Mouse (Mus musculus): ENCODE data around the gene Sox13. TPM values are rescaled to one million over a fixed set of nuclear protein-coding genes. Genes with fewer than 3 reads are reported as not detected.
A peak's percentile ranks its signal among the peaks of the same experiment; 100 is the strongest.

Sox13 gene
- polyA plus RNA-seq, 1 experiment from 2014 or later: 4.4 TPM

GRCm38 (mm10) chr1:133434018-133434755, 10.0 kb upstream of the Sox13 start:
- Histone ChIP-seq H3K9ac (replicated peaks; ENCODE audit: low read depth, low read length) (0 out of 2 replicates have a peak overlapping the region, but pooled peaks have one; percentile 23), H3K27me3 (replicated peaks; ENCODE audit: control insufficient read depth, insufficient read depth, low read length) (no peaks in the 10 kb centered on the region), H3K4me1 (replicated peaks; ENCODE audit: control insufficient read depth, insufficient read depth, low read length) (peaks cover 18% of the 10 kb centered on the region), H3K36me3 (ENCODE audit: control insufficient read depth, insufficient read depth) (no peaks in the 10 kb centered on the region), H3K4me2 (ENCODE audit: low read length) (peak overlapping the region; percentile 45), H3K4me3 (replicated peaks; ENCODE audit: low read length) (peak overlapping the region; percentile 16), H3K27ac (ENCODE audit: low read length) (no peak overlapping the region), H3K9me3 (ENCODE audit: control insufficient read depth, low read length) (0 out of 2 replicates have a peak, but pooled peaks cover 8% of the 10 kb centered on the region)
- 3% methylated on average over 11 of the region's 12 CpGs for whole genome bisulfite sequencing
- ATAC-seq: peak; percentile 83

GRCm38 (mm10) chr1:133432566-133432965, 8.4 kb upstream of the Sox13 start:
- no peak overlapping the region for H3K4me3 ChIP-seq (replicated peaks; ENCODE audit: low read length)
- H3K9me3 ChIP-seq (ENCODE audit: control insufficient read depth, low read length): 0 out of 2 replicates have a peak, but pooled peaks cover 8% of the 10 kb centered on the region
- H3K9ac ChIP-seq (replicated peaks; ENCODE audit: low read depth, low read length): no peak overlapping the region
- peaks cover 13% of the 10 kb centered on the region for H3K4me1 ChIP-seq (replicated peaks; ENCODE audit: control insufficient read depth, insufficient read depth, low read length)
- no peaks in the 10 kb centered on the region for H3K36me3 ChIP-seq (ENCODE audit: control insufficient read depth, insufficient read depth)
- no peaks in the 10 kb centered on the region for H3K27me3 ChIP-seq (replicated peaks; ENCODE audit: control insufficient read depth, insufficient read depth, low read length)
- WGBS: 30% methylated on average over 2 of the region's 2 CpGs
- H3K4me2 ChIP-seq (ENCODE audit: low read length): no peak overlapping the region
- no peak for ATAC-seq
- no peak overlapping the region for H3K27ac ChIP-seq (ENCODE audit: low read length)

GRCm38 (mm10) chr1:133431133-133431532, 7.0 kb upstream of the Sox13 start:
- H3K4me3 ChIP-seq (replicated peaks; ENCODE audit: low read length): no peak overlapping the region
- WGBS: 100% methylated on average over 2 of the region's 2 CpGs
- H3K27ac ChIP-seq (ENCODE audit: low read length): no peak overlapping the region

GRCm38 (mm10) chr1:133424547-133425140, 467 bp upstream of the Sox13 start:
- Histone ChIP-seq H3K9ac (replicated peaks; ENCODE audit: low read depth, low read length) (no peak overlapping the region), H3K4me1 (replicated peaks; ENCODE audit: control insufficient read depth, insufficient read depth, low read length) (peaks cover 11% of the 10 kb centered on the region), H3K36me3 (ENCODE audit: control insufficient read depth, insufficient read depth) (no peaks in the 10 kb centered on the region), H3K27me3 (replicated peaks; ENCODE audit: control insufficient read depth, insufficient read depth, low read length) (peaks cover 4% of the 10 kb centered on the region; the same call in 1 of the 2 replicates), H3K27ac (ENCODE audit: low read length) (no peak overlapping the region), H3K9me3 (ENCODE audit: control insufficient read depth, low read length) (0 out of 2 replicates have a peak, but pooled peaks cover 4% of the 10 kb centered on the region), H3K4me3 (replicated peaks; ENCODE audit: low read length) (no peak overlapping the region), H3K4me2 (ENCODE audit: low read length) (no peak overlapping the region; the same call in 1 of the 2 replicates)
- no peak for ATAC-seq
- 60% methylated on average over 4 of the region's 4 CpGs for WGBS

More at GRCm38 (mm10) chr1:133431133-133431532, 7.0 kb upstream of the Sox13 start:
- H3K27me3 ChIP-seq (replicated peaks; ENCODE audit: control insufficient read depth, insufficient read depth, low read length): no peaks in the 10 kb centered on the region
- H3K4me1 ChIP-seq (replicated peaks; ENCODE audit: control insufficient read depth, insufficient read depth, low read length): peaks cover 13% of the 10 kb centered on the region
- no peak for ATAC-seq
- no peak overlapping the region for H3K9ac ChIP-seq (replicated peaks; ENCODE audit: low read depth, low read length)
- 0 out of 2 replicates have a peak, but pooled peaks cover 8% of the 10 kb centered on the region for H3K9me3 ChIP-seq (ENCODE audit: control insufficient read depth, low read length)
- H3K36me3 ChIP-seq (ENCODE audit: control insufficient read depth, insufficient read depth): no peaks in the 10 kb centered on the region
- H3K4me2 ChIP-seq (ENCODE audit: low read length): no peak overlapping the region

GRCm38 (mm10) chr1:133423166-133423542, 1.0 kb downstream of the Sox13 start:
- H3K9ac ChIP-seq (replicated peaks; ENCODE audit: low read depth, low read length): peak overlapping the region; percentile 75
- no peak overlapping the region for H3K27ac ChIP-seq (ENCODE audit: low read length)
- no peaks in the 10 kb centered on the region for H3K36me3 ChIP-seq (ENCODE audit: control insufficient read depth, insufficient read depth)
- H3K4me3 ChIP-seq (replicated peaks; ENCODE audit: low read length): peak overlapping the region; percentile 69
- peak overlapping the region; percentile 100 for H3K4me2 ChIP-seq (ENCODE audit: low read length)
- peaks cover 4% of the 10 kb centered on the region; the same call in 1 of the 2 replicates for H3K27me3 ChIP-seq (replicated peaks; ENCODE audit: control insufficient read depth, insufficient read depth, low read length)
- no peaks in the 10 kb centered on the region for H3K9me3 ChIP-seq (ENCODE audit: control insufficient read depth, low read length)
- 0% methylated on average over 31 of the region's 31 CpGs for WGBS
- ATAC-seq: peak; percentile 11; the same call in 1 of the 2 replicates
- peaks cover 13% of the 10 kb centered on the region for H3K4me1 ChIP-seq (replicated peaks; ENCODE audit: control insufficient read depth, insufficient read depth, low read length)

- no peaks in the 10 kb centered on the region for H3K9me3 ChIP-seq (ENCODE audit: control insufficient read depth, low read length)
- WGBS: under 1% methylated on average over 29 of the region's 29 CpGs
- H3K4me2 ChIP-seq (ENCODE audit: low read length): peak overlapping the region; percentile 100
- ATAC-seq: peak; percentile 35; the same call in 1 of the 2 replicates
- H3K4me3 ChIP-seq (replicated peaks; ENCODE audit: low read length): peak overlapping the region; percentile 69
- H3K27me3 ChIP-seq (replicated peaks; ENCODE audit: control insufficient read depth, insufficient read depth, low read length): peaks cover 4% of the 10 kb centered on the region; the same call in 1 of the 2 replicates
- H3K36me3 ChIP-seq (ENCODE audit: control insufficient read depth, insufficient read depth): no peaks in the 10 kb centered on the region
- H3K27ac ChIP-seq (ENCODE audit: low read length): peak overlapping the region; percentile 13; the same call in 1 of the 2 replicates
- H3K4me1 ChIP-seq (replicated peaks; ENCODE audit: control insufficient read depth, insufficient read depth, low read length): peaks cover 18% of the 10 kb centered on the region
- peak overlapping the region; percentile 75 for H3K9ac ChIP-seq (replicated peaks; ENCODE audit: low read depth, low read length)
These were observed 1.5 kb downstream of the Sox13 start for GRCm38 (mm10) chr1:133422615-133423161.

- 43% methylated on average over 16 of the region's 16 CpGs for WGBS
- no peak for ATAC-seq
- H3K36me3 ChIP-seq (ENCODE audit: control insufficient read depth, insufficient read depth): no peaks in the 10 kb centered on the region
- H3K4me2 ChIP-seq (ENCODE audit: low read length): peak overlapping the region; percentile 100
- peak overlapping the region; percentile 69 for H3K4me3 ChIP-seq (replicated peaks; ENCODE audit: low read length)
- H3K9me3 ChIP-seq (ENCODE audit: control insufficient read depth, low read length): no peaks in the 10 kb centered on the region
- H3K4me1 ChIP-seq (replicated peaks; ENCODE audit: control insufficient read depth, insufficient read depth, low read length): peaks cover 22% of the 10 kb centered on the region
- peak overlapping the region; percentile 13; the same call in 1 of the 2 replicates for H3K27ac ChIP-seq (ENCODE audit: low read length)
- H3K9ac ChIP-seq (replicated peaks; ENCODE audit: low read depth, low read length): peak overlapping the region; percentile 75; the same call in 1 of the 2 replicates
- peaks cover 4% of the 10 kb centered on the region; the same call in 1 of the 2 replicates for H3K27me3 ChIP-seq (replicated peaks; ENCODE audit: control insufficient read depth, insufficient read depth, low read length)
These were observed 2.1 kb downstream of the Sox13 start for GRCm38 (mm10) chr1:133421975-133422570.

- ATAC-seq: no peak
- Histone ChIP-seq H3K9me3 (ENCODE audit: control insufficient read depth, low read length) (no peaks in the 10 kb centered on the region), H3K36me3 (ENCODE audit: control insufficient read depth, insufficient read depth) (no peaks in the 10 kb centered on the region), H3K27ac (ENCODE audit: low read length) (no peak overlapping the region), H3K4me2 (ENCODE audit: low read length) (no peak overlapping the region), H3K27me3 (replicated peaks; ENCODE audit: control insufficient read depth, insufficient read depth, low read length) (peaks cover 4% of the 10 kb centered on the region; the same call in 1 of the 2 replicates), H3K9ac (replicated peaks; ENCODE audit: low read depth, low read length) (no peak overlapping the region), H3K4me3 (replicated peaks; ENCODE audit: low read length) (no peak overlapping the region), H3K4me1 (replicated peaks; ENCODE audit: control insufficient read depth, insufficient read depth, low read length) (peaks cover 22% of the 10 kb centered on the region)
- 59% methylated on average over 2 of the region's 2 CpGs for WGBS
These were observed 3.1 kb downstream of the Sox13 start for GRCm38 (mm10) chr1:133421061-133421460.
